In genomic region chr6:54811546-54812250, GRCm38 (mm10) we compare ENCODE assay signal across 9 mouse cellular contexts. TPM values are rescaled to one million over a fixed set of nuclear protein-coding genes. Genes with fewer than 3 reads are reported as not detected.
A peak's percentile ranks its signal among the peaks of the same experiment; 100 is the strongest.
DNase-seq lines count a peak whose midpoint lies in the region; ATAC-seq lines count a peak whose summit lies in the region.
"Had no signal": no experiment of that assay in that cellular context is flagged by ENCODE, and none has a peak within 500 bp of the region (broad histone marks: within the 10 kb centered on the region; RNA-seq: fewer than 3 reads in every experiment).

No protein-coding gene starts in this region.

- H3K9me3 ChIP-seq in midbrain, embryonic 10.5 days (replicated peaks), result no peaks in the 10 kb centered on the region
- no peaks in the 10 kb centered on the region for H3K9me3 ChIP-seq in midbrain, embryonic 16.5 days (replicated peaks; ENCODE audit: control insufficient read depth, low read length, poor library complexity, severe bottlenecking)
- H3K9me3 ChIP-seq in lung, embryonic 16.5 days (ENCODE audit: control insufficient read depth, low read length), result no peaks in the 10 kb centered on the region

- DNase-seq in midbrain, embryonic 10.5 days (ENCODE audit: low spot score), result peak; percentile 10
- peak; percentile 30 to 45 for DNase-seq in gastrocnemius, postnatal 36 days
- DNase-seq in kidney, postnatal 10 days, result peak; percentile 73
- peak; percentile 62 for DNase-seq in right cerebral cortex, postnatal 4 days
- no peak for DNase-seq in urinary bladder, postnatal 25 days (ENCODE audit: low spot score)

- H3K4me1 ChIP-seq in midbrain, embryonic 10.5 days, result peaks cover 9% of the 10 kb centered on the region
- peaks cover 5% of the 10 kb centered on the region for H3K4me1 ChIP-seq in midbrain, embryonic 16.5 days (ENCODE audit: control insufficient read depth, insufficient read depth, low read length)
- peaks cover 7% of the 10 kb centered on the region for H3K4me1 ChIP-seq in brown adipose tissue, adult 24 weeks (ENCODE audit: control insufficient read depth, insufficient read depth, insufficient read length, low read length)
- H3K4me1 ChIP-seq in lung, embryonic 16.5 days (replicated peaks; ENCODE audit: control insufficient read depth, insufficient read depth, low read length), result peaks cover 24% of the 10 kb centered on the region

- H3K4me2 ChIP-seq in midbrain, embryonic 16.5 days (ENCODE audit: low read length), result no peak overlapping the region
- H3K4me2 ChIP-seq in lung, embryonic 16.5 days (ENCODE audit: low read depth, low read length), result peak overlapping the region; percentile 37

- H3K9ac ChIP-seq in midbrain, embryonic 16.5 days (ENCODE audit: low read depth, low read length), result no peak overlapping the region
- no peak overlapping the region for H3K9ac ChIP-seq in lung, embryonic 16.5 days (ENCODE audit: low read length)
- H3K9ac ChIP-seq: liver, embryonic 14.5 days had no signal

- no peaks in the 10 kb centered on the region for H3K36me3 ChIP-seq in midbrain, embryonic 10.5 days
- H3K36me3 ChIP-seq in midbrain, embryonic 16.5 days (ENCODE audit: control insufficient read depth, insufficient read depth, low read length), result no peaks in the 10 kb centered on the region
- no peaks in the 10 kb centered on the region for H3K36me3 ChIP-seq in lung, embryonic 16.5 days (ENCODE audit: control insufficient read depth, insufficient read depth, low read length)

- no peak overlapping the region for H3K27ac ChIP-seq in midbrain, embryonic 10.5 days (replicated peaks)
- no peak overlapping the region for H3K27ac ChIP-seq in midbrain, embryonic 16.5 days (ENCODE audit: low read length)
- H3K27ac ChIP-seq in brown adipose tissue, adult 24 weeks (replicated peaks; ENCODE audit: low read depth, low read length), result peak overlapping the region; percentile 51; the same call in 1 of the 2 replicates
- H3K27ac ChIP-seq in lung, embryonic 16.5 days (ENCODE audit: low read length), result peak overlapping the region; percentile 61
- H3K27ac ChIP-seq: liver, embryonic 14.5 days had no signal

- 90% methylated on average over 11 of the region's 11 CpGs for WGBS in midbrain, embryonic 10.5 days
- WGBS in midbrain, embryonic 16.5 days, result 70% methylated on average over 11 of the region's 11 CpGs
- 43% methylated on average over 11 of the region's 11 CpGs for WGBS in lung, embryonic 16.5 days

- ATAC-seq in midbrain, embryonic 16.5 days, result no peak
- ATAC-seq in lung, embryonic 16.5 days (ENCODE audit: low read depth), result peak; percentile 49

- H3K27me3 ChIP-seq in midbrain, embryonic 10.5 days (ENCODE audit: low read depth, poor library complexity, severe bottlenecking), result peaks cover 11% of the 10 kb centered on the region
- H3K27me3 ChIP-seq in midbrain, embryonic 16.5 days (ENCODE audit: control insufficient read depth, insufficient read depth, low read depth, low read length), result no peaks in the 10 kb centered on the region
- no peaks in the 10 kb centered on the region for H3K27me3 ChIP-seq in lung, embryonic 16.5 days (ENCODE audit: control insufficient read depth, insufficient read depth, low read depth, low read length)

- H3K4me3 ChIP-seq in midbrain, embryonic 10.5 days, result no peak overlapping the region
- no peak overlapping the region for H3K4me3 ChIP-seq in midbrain, embryonic 16.5 days (ENCODE audit: low read depth, low read length)
- H3K4me3 ChIP-seq in brown adipose tissue, adult 24 weeks (ENCODE audit: insufficient read depth, low read depth, low read length), result no peak overlapping the region
- H3K4me3 ChIP-seq in lung, embryonic 16.5 days (ENCODE audit: low read length), result no peak overlapping the region

- intact Hi-C loops in gastrocnemius, postnatal 36 days (cut with DNase I), result no loop called here

RNA-seq across cellular contexts. Expression of gene Znrf2, which starts 5.0 kb away (rescaled TPM):
- polyA plus RNA-seq in midbrain, embryonic 10.5 days (2016; fragmentation: Nextera tagmentation; extraction: Ambion mirVana), result 2.2 and 2.4 TPM in 2 replicates
- polyA plus RNA-seq in midbrain, embryonic 16.5 days (2015; fragmentation: Nextera tagmentation; extraction: Ambion mirVana), result 6.2 and 6.4 TPM in 2 replicates
- polyA plus RNA-seq in brown adipose tissue, adult 24 weeks (2012; ENCODE audit: insufficient read depth, insufficient read length, missing spikeins), result 36.9 and 40.8 TPM in 2 replicates
- total RNA-seq in gastrocnemius, postnatal 36 days (2021), result 10 to 100 TPM; 13.1 to 13.6 TPM
- polyA plus RNA-seq in lung, embryonic 16.5 days (2015; fragmentation: Nextera tagmentation; extraction: Ambion mirVana), result 3.3 and 3.4 TPM in 2 replicates

Comparison
In these comparisons a context has a peak if more than half of its experiments do, and no peak if none do; other contexts are left out.
1. H3K27ac ChIP-seq: peak in brown adipose tissue, adult 24 weeks (single experiment) and lung, embryonic 16.5 days (single experiment); none in midbrain, embryonic 10.5 days (single experiment) and midbrain, embryonic 16.5 days (single experiment).